Mouse (Mus musculus): ENCODE results near the gene Arhgap17. TPM values are rescaled to one million over a fixed set of nuclear protein-coding genes. Genes with fewer than 3 reads are reported as not detected.

Gene Arhgap17
- 22.6 and 24.1 TPM in 2 replicates for polyA plus RNA-seq (2016; fragmentation: Nextera tagmentation; extraction: Ambion mirVana)

DNA sequence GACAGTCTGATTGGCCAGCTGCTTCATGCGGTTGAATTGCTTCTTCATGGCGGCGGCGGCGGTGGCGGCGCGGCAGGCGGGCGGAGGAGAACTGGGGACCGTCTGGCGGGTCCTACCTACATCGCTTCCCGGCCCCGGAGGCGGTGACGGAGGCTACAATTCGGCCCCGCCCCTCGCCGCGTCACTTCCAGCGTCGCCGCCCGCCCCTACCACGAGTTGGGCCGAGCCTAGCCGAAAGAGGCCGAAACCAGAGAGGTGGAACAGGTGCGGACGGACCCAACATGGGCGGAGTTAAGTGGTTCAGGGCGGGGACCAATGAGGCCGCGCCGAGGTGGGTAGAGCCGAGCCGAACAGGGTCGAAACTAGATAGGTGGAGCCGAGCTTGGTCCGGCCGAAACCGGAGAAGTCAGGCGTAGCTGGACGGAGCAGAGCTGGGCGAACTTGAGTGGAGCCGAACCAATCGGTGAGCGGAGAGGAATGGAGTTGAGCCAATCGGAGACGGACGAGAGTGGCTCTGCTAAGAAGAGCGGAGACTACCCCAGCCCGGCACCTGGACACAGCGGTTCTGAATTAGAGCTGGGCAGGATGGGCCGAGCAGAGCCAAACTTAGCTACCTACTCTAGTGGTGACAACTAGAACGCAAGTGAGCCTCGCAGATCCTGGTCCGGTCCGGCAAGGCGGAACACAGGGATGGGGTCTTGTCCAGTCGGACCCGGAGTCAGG, at the start of gene Arhgap17, which contains the start of gene Lcmt1:
Gene Arhgap17 (minus strand): TSS at position 157 of the 723 bp plus-strand sequence.
Gene Lcmt1 (plus strand): TSS at position 26 of the 723 bp plus-strand sequence.
- peak; percentile 96 for ATAC-seq (ENCODE audit: low FRiP score)
- H3K27me3 ChIP-seq = no peaks in the 10 kb centered on the region
- H3K9ac ChIP-seq = peak within 1 kb of the TSS; percentile 83
- peak within 1 kb of the TSS; percentile 84 for H3K4me2 ChIP-seq
- H3K27ac ChIP-seq = peak within 1 kb of the TSS; percentile 93
- no peaks in the 10 kb centered on the region for H3K36me3 ChIP-seq (replicated peaks)
- peak within 1 kb of the TSS; percentile 74 for H3K4me3 ChIP-seq (replicated peaks)
- WGBS = under 1% methylated on average over 63 of the region's 64 CpGs
- H3K4me1 ChIP-seq = peaks cover 38% of the 10 kb centered on the region
- H3K9me3 ChIP-seq = no peaks in the 10 kb centered on the region

DNA sequence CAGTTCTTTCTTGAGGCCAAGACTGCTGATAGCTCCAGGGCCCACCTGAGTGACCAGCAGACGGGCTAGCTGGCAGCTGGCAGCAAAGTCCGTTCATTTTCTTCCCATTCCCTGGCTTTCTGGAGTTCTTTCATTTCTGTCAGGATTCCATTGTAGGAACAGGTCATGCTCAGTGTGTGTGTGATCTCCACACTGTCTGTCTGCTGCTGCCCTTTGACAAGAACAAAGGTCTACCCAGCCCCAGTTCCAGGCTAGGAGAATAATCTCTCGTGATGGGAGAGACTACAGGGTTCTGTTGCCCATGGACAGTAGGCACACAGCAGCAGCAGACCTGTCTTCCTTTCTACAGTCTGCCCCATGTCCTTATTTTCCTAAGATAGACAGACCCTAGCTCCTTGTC, 47.9 kb upstream of the Arhgap17 start:
- no peak for ATAC-seq (ENCODE audit: low FRiP score)
- Histone ChIP-seq H3K9ac (no peak overlapping the region), H3K4me3 (replicated peaks) (no peak overlapping the region), H3K36me3 (replicated peaks) (peaks cover 36% of the 10 kb centered on the region), H3K9me3 (no peaks in the 10 kb centered on the region), H3K27me3 (no peaks in the 10 kb centered on the region), H3K4me1 (no peaks in the 10 kb centered on the region), H3K27ac (no peak overlapping the region), H3K4me2 (no peak overlapping the region)
- 73% methylated on average over 3 of the region's 3 CpGs for WGBS

DNA sequence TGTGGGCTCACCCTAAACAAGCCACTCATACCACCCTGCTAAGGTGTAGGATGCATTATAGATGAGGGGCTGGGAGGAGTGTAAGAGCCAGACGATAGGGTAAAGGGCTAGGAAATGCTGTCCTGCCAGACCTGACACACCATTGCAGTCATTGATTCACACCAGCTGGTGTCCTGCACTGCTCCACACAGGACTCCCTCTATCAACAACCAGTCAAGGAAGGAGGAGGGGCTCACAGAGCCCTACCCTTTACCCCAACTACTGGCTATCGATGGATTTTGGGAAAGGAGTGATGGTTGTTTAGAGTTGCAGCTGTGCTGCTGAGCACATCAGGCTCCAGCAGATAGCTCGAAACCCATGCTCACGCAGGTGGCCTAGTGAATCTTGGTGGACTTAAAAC, 47.1 kb upstream of the Arhgap17 start:
- ATAC-seq (ENCODE audit: low FRiP score) = no peak
- 87% methylated on average over 4 of the region's 4 CpGs for WGBS
- peaks cover 34% of the 10 kb centered on the region for H3K36me3 ChIP-seq (replicated peaks)
- no peak overlapping the region for H3K27ac ChIP-seq
- no peak overlapping the region for H3K9ac ChIP-seq
- H3K4me2 ChIP-seq = no peak overlapping the region
- H3K4me3 ChIP-seq (replicated peaks) = no peak overlapping the region
- no peaks in the 10 kb centered on the region for H3K9me3 ChIP-seq
- H3K27me3 ChIP-seq = no peaks in the 10 kb centered on the region
- no peaks in the 10 kb centered on the region for H3K4me1 ChIP-seq

DNA sequence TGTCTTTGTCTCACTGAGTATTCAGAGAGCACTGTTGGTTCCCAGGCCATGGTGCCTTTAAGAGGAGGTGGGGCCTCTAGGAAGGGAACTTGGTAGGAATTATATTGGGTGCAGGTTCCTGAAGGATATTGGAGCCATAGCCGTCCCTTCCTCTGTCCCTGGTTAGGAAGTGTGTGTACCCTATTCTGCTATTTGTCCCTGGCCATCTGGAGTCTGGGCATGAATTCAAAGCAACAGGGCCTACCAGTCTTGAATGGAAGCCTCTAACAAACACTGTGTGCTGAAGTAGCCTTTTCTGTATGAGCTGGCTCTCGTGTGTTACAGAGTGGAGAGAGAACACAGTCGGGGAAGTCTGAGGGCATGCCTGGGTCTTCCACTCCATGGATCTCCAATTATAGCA, 42.4 kb upstream of the Arhgap17 start:
- H3K4me1 ChIP-seq = no peaks in the 10 kb centered on the region
- H3K9ac ChIP-seq = no peak overlapping the region
- no peaks in the 10 kb centered on the region for H3K9me3 ChIP-seq
- no peak overlapping the region for H3K4me3 ChIP-seq (replicated peaks)
- 87% methylated on average over 3 of the region's 3 CpGs for WGBS
- no peak overlapping the region for H3K27ac ChIP-seq
- peaks cover 29% of the 10 kb centered on the region for H3K36me3 ChIP-seq (replicated peaks)
- H3K27me3 ChIP-seq = no peaks in the 10 kb centered on the region
- no peak overlapping the region for H3K4me2 ChIP-seq
- no peak for ATAC-seq (ENCODE audit: low FRiP score)

DNA sequence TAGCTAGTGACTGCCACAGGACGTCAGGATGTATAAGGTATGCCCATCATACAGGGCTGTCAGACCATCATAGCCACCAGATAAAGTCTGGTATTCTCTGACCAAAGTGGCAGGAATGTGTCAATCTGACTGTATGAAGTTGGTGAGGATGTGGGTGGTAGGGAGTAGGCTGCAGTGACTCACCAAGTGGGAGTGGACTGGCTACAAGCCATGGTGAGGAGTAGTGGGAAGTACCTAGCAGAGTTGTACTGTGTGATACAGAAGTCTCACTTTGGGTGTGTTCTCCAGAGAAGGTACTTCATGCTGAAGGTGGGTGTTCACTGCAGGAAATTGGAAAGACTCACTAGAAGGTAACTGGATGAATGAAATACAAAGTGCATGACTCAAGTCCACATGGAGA, 41.4 kb upstream of the Arhgap17 start:
- 90% methylated on average over 1 of the region's 1 CpGs for WGBS
- no peak overlapping the region for H3K9ac ChIP-seq
- H3K4me2 ChIP-seq = no peak overlapping the region
- H3K4me1 ChIP-seq = no peaks in the 10 kb centered on the region
- peaks cover 33% of the 10 kb centered on the region for H3K36me3 ChIP-seq (replicated peaks)
- H3K27ac ChIP-seq = no peak overlapping the region
- no peak overlapping the region for H3K4me3 ChIP-seq (replicated peaks)
- no peaks in the 10 kb centered on the region for H3K9me3 ChIP-seq
- no peaks in the 10 kb centered on the region for H3K27me3 ChIP-seq
- no peak for ATAC-seq (ENCODE audit: low FRiP score)

DNA sequence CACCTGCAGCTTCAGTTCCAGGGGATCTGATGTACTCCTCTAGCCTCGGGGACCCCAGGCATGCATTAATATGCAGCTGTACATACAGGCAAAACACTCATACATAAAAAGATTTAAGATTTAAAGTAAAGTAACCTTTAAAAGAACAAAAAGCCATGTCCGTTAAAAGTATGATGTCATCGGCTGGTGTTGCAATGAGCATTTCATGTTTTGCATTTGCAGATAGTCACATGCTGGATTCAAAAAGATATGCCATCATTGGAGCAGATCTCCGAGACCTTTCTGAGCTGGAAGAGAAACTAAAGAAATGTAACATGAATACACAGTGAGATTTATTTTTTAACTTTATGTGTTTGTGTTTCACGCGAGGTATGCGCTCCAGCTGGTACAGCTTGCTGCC, 40.8 kb upstream of the Arhgap17 start:
- Histone ChIP-seq H3K9me3 (no peaks in the 10 kb centered on the region), H3K27me3 (no peaks in the 10 kb centered on the region), H3K27ac (no peak overlapping the region), H3K4me2 (no peak overlapping the region), H3K36me3 (replicated peaks) (peaks cover 33% of the 10 kb centered on the region), H3K9ac (no peak overlapping the region), H3K4me3 (replicated peaks) (no peak overlapping the region), H3K4me1 (no peaks in the 10 kb centered on the region)
- no peak for ATAC-seq (ENCODE audit: low FRiP score)
- 93% methylated on average over 7 of the region's 7 CpGs for WGBS

DNA sequence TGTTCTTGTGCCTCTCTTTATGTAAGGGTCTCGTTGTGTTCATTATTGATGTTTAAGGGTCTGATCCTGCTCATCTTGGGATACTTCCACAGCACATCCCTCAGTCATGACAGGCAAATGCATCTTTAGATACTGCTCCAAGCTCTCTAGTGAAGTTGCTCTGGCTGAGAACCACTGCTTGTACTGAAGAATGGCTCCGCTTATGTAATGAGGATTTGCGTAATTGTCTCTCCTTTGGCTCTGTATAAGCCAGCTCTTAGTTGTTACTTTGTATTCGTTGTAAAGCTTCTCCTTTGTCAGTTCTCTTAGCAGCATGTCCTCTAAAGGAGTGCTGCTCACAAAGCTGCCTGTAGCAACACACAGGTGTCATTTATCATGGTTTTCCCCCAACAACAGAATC, 37.3 kb upstream of the Arhgap17 start:
- 75% methylated on average over 4 of the region's 4 CpGs for WGBS
- Histone ChIP-seq H3K4me2 (no peak overlapping the region), H3K4me3 (replicated peaks) (no peak overlapping the region), H3K27ac (no peak overlapping the region), H3K9ac (no peak overlapping the region), H3K4me1 (no peaks in the 10 kb centered on the region), H3K9me3 (no peaks in the 10 kb centered on the region), H3K36me3 (replicated peaks) (peaks cover 47% of the 10 kb centered on the region), H3K27me3 (no peaks in the 10 kb centered on the region)
- ATAC-seq (ENCODE audit: low FRiP score) = no peak

DNA sequence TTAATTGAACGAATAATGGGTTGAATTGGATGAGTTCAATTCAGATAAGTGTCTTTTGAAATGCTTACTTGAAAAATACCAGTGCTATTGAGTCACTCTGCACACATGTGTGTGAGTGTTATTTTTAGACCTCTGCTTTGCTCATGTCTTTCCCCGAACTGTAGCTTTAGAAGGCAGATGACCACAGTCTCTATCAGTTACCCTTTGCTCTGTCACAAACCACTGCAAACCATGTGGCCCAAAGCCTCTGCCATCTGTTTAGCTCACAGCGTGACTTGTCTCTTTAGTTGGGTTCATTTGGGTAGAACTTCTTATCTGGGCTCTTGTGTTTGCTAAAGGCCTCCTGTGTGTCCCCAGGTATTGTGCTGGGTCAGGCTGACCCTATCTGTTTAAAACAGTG, 35.9 kb upstream of the Arhgap17 start:
- H3K36me3 ChIP-seq (replicated peaks) = peaks cover 37% of the 10 kb centered on the region
- H3K4me3 ChIP-seq (replicated peaks) = no peak overlapping the region
- ATAC-seq (ENCODE audit: low FRiP score) = no peak
- no peaks in the 10 kb centered on the region for H3K9me3 ChIP-seq
- H3K9ac ChIP-seq = no peak overlapping the region
- H3K27ac ChIP-seq = no peak overlapping the region
- H3K4me1 ChIP-seq = no peaks in the 10 kb centered on the region
- no peaks in the 10 kb centered on the region for H3K27me3 ChIP-seq
- WGBS = 92% methylated on average over 3 of the region's 3 CpGs
- no peak overlapping the region for H3K4me2 ChIP-seq

DNA sequence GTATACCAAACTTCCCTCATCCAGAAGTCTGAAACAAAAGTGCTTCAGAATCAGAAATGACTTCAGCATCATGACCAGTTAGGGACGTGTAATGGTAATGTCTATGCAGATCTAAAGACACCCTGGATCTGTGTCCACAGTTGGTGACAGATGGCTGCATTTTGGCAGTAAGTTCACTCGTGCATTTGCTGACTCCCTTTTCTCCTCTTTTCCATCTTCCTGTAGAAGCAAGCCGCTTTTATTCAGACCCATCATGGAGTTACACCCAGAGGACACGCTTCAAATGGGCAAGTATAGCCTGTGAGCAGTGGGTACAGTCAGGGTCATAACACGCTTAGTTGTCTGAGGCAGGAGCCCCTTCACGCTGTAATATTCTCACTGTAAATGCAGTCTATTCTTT, 34.5 kb upstream of the Arhgap17 start:
- H3K4me1 ChIP-seq = no peaks in the 10 kb centered on the region
- H3K27me3 ChIP-seq = no peaks in the 10 kb centered on the region
- no peak for ATAC-seq (ENCODE audit: low FRiP score)
- no peak overlapping the region for H3K9ac ChIP-seq
- H3K36me3 ChIP-seq (replicated peaks) = peaks cover 37% of the 10 kb centered on the region
- H3K27ac ChIP-seq = no peak overlapping the region
- no peak overlapping the region for H3K4me2 ChIP-seq
- 95% methylated on average over 6 of the region's 6 CpGs for WGBS
- no peaks in the 10 kb centered on the region for H3K9me3 ChIP-seq
- no peak overlapping the region for H3K4me3 ChIP-seq (replicated peaks)

DNA sequence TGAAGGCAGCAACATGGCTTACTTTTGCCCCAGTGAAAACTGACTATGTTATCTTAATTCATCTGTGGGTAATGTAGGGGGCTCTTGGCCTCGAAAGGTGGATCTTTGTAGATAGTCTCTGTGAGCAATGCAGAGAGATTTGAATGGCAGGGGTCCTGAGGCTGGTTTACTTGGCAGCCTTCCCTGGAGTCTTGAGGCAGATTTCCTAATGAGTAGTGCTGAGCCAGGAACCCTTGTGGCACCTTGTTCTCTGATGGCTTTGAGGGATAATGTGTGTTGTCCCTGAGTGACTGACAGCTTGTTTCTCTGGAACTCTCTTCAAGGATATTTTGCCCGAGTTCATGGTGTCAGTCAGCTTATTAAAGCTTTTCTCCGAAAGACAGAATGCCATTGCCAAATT, 31.4 kb upstream of the Arhgap17 start:
- no peak overlapping the region for H3K27ac ChIP-seq
- no peaks in the 10 kb centered on the region for H3K9me3 ChIP-seq
- no peak for ATAC-seq (ENCODE audit: low FRiP score)
- H3K9ac ChIP-seq = no peak overlapping the region
- H3K4me3 ChIP-seq (replicated peaks) = no peak overlapping the region
- H3K27me3 ChIP-seq = no peaks in the 10 kb centered on the region
- no peak overlapping the region for H3K4me2 ChIP-seq
- 77% methylated on average over 3 of the region's 3 CpGs for WGBS
- peaks cover 32% of the 10 kb centered on the region for H3K36me3 ChIP-seq (replicated peaks)
- H3K4me1 ChIP-seq = no peaks in the 10 kb centered on the region

DNA sequence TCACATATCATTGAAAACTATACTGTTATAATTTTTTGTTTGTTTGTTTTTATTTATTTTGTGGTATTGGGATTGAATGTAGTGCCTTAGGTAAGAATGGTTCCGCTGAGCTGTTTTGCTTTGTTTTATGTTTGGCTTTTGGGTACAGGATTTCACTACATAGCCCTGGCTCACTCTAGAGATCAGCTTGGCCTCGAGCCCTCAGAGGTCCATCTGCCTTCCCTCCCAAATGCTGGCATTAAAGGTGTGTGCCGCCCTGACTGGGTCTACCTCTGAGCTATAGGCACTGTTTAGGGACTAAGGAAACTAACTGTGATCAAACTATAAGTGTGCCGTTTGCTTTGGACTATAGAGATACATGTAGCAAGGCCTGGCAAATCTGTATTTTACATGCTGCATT, 29.6 kb upstream of the Arhgap17 start:
- Histone ChIP-seq H3K9me3 (no peaks in the 10 kb centered on the region), H3K36me3 (replicated peaks) (peaks cover 23% of the 10 kb centered on the region; the same call in 1 of the 2 replicates), H3K9ac (no peak overlapping the region), H3K27me3 (no peaks in the 10 kb centered on the region), H3K4me2 (no peak overlapping the region), H3K4me3 (replicated peaks) (no peak overlapping the region), H3K27ac (no peak overlapping the region), H3K4me1 (no peaks in the 10 kb centered on the region)
- ATAC-seq (ENCODE audit: low FRiP score) = no peak
- 91% methylated on average over 4 of the region's 4 CpGs for whole genome bisulfite sequencing

DNA sequence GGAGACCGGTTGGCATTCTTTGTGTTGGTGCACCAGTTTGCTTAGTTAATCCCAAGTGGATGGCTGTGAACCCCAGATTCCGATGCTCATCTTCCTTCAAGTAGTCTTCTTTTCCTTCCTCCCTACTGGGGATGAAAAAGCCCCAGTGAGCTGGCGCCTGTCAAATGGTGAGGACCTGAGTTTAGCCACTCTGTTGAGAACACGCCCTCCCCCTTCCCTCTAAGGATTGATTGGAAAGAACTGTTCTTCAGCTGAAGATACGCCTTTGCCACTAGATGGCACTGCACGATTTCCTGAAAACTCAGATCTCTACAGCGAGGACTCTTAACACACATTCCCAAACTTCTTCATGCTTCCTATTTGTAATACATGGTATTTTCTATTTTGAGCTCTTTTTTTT, 29.1 kb upstream of the Arhgap17 start:
- H3K4me3 ChIP-seq (replicated peaks) = no peak overlapping the region
- no peaks in the 10 kb centered on the region for H3K9me3 ChIP-seq
- 28% methylated on average over 7 of the region's 7 CpGs for WGBS
- no peaks in the 10 kb centered on the region for H3K4me1 ChIP-seq
- H3K27me3 ChIP-seq = no peaks in the 10 kb centered on the region
- H3K27ac ChIP-seq = no peak overlapping the region
- 0 out of 2 replicates have a peak, but pooled peaks have one; percentile 33 for ATAC-seq (ENCODE audit: low FRiP score)
- H3K9ac ChIP-seq = no peak overlapping the region
- H3K4me2 ChIP-seq = no peak overlapping the region
- peaks cover 18% of the 10 kb centered on the region; the same call in 1 of the 2 replicates for H3K36me3 ChIP-seq (replicated peaks)

DNA sequence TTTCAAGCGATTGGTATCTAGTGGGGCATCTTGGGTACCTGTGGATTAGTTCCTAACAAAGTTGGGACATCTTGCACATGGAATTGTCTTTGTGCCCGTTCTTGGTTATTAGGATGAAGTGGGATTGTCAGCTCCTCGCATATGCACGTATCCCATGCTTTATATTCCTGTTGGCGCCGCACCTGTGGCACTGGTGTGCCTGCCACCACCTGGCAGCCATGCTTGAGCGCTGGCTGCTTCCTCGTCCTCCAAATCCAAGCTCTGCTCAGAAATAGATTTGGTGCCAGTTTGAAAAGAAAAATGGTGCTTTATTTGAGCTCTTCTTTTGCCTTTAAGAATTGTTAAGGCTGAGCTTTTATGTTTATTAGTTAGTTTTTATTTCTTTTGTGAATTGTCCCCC, 28.2 kb upstream of the Arhgap17 start:
- Histone ChIP-seq H3K4me3 (replicated peaks) (no peak overlapping the region), H3K4me2 (no peak overlapping the region), H3K9me3 (no peaks in the 10 kb centered on the region), H3K4me1 (no peaks in the 10 kb centered on the region), H3K36me3 (replicated peaks) (peaks cover 14% of the 10 kb centered on the region; the same call in 1 of the 2 replicates), H3K27me3 (no peaks in the 10 kb centered on the region), H3K27ac (no peak overlapping the region), H3K9ac (no peak overlapping the region)
- ATAC-seq (ENCODE audit: low FRiP score) = no peak
- 92% methylated on average over 8 of the region's 8 CpGs for WGBS

All from forebrain, embryonic 12.5 days (tissue).